Mouse (Mus musculus): Measurements from ENCODE around the gene Ankdd1b. TPM values are rescaled to one million over a fixed set of nuclear protein-coding genes. Genes with fewer than 3 reads are reported as not detected.

Gene Ankdd1b
- polyA plus RNA-seq, 1 experiment from 2014 or later, result 0.09 TPM

GRCm38 (mm10) chr13:96451386-96452140 lies 19.4 kb downstream of the Ankdd1b start:
- no peak for ATAC-seq (ENCODE audit: low FRiP score)
- Histone ChIP-seq H3K4me2 (no peak overlapping the region), H3K36me3 (no peaks in the 10 kb centered on the region), H3K27me3 (no peaks in the 10 kb centered on the region), H3K9me3 (no peaks in the 10 kb centered on the region), H3K9ac (no peak overlapping the region), H3K27ac (no peak overlapping the region), H3K4me3 (no peak overlapping the region), H3K4me1 (replicated peaks) (no peaks in the 10 kb centered on the region)
- 89% methylated on average over 11 of the region's 11 CpGs for WGBS

DNA sequence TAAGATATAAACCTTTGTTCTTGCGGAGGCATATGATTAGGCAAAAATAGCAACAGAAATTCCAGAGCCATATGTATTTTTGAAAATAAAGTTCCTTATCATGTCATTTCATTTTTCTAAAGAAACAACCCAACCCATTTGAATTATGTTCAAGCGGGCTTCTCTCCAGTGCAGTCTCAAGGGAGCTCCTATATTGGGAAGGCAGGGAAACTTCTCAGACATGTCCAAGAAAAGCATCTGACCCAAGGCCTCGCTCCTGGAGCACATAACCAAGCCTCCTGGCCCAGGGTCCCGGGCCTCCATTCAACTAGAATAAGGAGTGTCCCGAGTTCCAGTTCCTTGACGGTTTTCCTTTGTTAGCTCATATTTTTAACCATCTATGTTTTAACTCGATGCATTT lies 20.1 kb downstream of the Ankdd1b start:
- Histone ChIP-seq H3K9ac (no peak overlapping the region), H3K27ac (no peak overlapping the region), H3K9me3 (no peaks in the 10 kb centered on the region), H3K4me3 (no peak overlapping the region), H3K4me2 (no peak overlapping the region), H3K36me3 (no peaks in the 10 kb centered on the region), H3K27me3 (no peaks in the 10 kb centered on the region), H3K4me1 (replicated peaks) (no peaks in the 10 kb centered on the region)
- ATAC-seq (ENCODE audit: low FRiP score), result no peak
- WGBS, result 93% methylated on average over 7 of the region's 7 CpGs

DNA sequence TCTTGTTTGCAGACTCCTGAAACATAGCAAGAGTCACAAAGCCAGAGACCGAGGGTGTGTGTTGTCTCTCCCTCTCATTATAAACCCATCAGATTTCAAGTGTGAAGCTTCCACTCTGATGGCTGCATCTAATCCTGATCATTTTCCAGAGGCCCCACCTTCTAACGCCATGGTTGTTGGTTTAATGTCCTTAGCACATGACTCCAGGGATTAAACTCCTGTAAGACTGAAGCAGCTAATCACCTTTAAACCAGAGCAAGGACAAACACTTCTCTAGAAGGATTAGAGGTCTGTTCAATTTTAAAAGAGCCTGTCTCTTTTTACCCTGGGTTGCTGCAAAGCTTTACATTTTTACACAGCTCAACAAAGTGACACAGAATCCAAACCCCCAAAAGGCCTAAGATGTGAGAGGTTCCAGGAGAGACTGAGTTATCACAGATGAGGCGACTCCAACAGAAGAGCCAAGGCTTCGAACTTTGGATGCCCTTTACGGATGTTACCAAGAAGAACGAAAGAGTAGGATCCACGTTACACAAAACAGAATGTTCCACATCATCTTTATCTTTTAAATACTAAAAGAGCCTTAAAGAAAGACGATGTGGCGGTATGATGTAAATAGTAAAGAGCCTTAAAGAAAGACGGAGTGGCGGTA lies 20.7 kb downstream of the Ankdd1b start:
- 92% methylated on average over 11 of the region's 11 CpGs for WGBS
- Histone ChIP-seq H3K4me3 (no peak overlapping the region), H3K27me3 (no peaks in the 10 kb centered on the region), H3K4me2 (no peak overlapping the region), H3K27ac (no peak overlapping the region), H3K36me3 (no peaks in the 10 kb centered on the region), H3K9ac (no peak overlapping the region), H3K4me1 (replicated peaks) (no peaks in the 10 kb centered on the region), H3K9me3 (no peaks in the 10 kb centered on the region)
- ATAC-seq (ENCODE audit: low FRiP score), result no peak

GRCm38 (mm10) chr13:96440436-96440835 lies 30.6 kb downstream of the Ankdd1b start:
- Histone ChIP-seq H3K27ac (no peak overlapping the region), H3K4me3 (no peak overlapping the region), H3K4me1 (replicated peaks) (no peaks in the 10 kb centered on the region), H3K27me3 (no peaks in the 10 kb centered on the region), H3K9me3 (no peaks in the 10 kb centered on the region), H3K9ac (no peak overlapping the region), H3K36me3 (no peaks in the 10 kb centered on the region), H3K4me2 (no peak overlapping the region)
- 94% methylated on average over 4 of the region's 4 CpGs for WGBS
- ATAC-seq (ENCODE audit: low FRiP score), result no peak

DNA sequence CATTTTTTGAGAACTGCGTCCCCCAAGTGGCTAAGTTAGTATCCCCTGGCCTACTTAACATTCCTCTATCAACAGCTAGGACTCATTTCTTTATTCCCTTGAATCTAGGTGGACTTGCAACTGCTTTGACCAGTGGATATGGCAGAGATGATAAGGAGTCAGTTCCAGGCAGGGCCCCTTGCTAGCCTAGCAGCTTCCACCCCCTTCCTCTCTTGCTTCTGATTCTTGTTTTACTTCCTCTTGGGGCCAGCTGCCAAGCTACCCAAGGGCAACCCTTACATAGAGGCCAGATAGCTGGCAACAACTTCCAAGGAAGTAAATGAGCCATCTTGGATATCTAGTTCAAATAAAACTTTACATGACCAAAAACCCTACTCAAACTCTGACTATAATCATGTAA lies 34.1 kb downstream of the Ankdd1b start:
- Histone ChIP-seq H3K4me2 (no peak overlapping the region), H3K9me3 (no peaks in the 10 kb centered on the region), H3K4me3 (no peak overlapping the region), H3K4me1 (replicated peaks) (no peaks in the 10 kb centered on the region), H3K27ac (no peak overlapping the region), H3K36me3 (no peaks in the 10 kb centered on the region), H3K9ac (no peak overlapping the region), H3K27me3 (no peaks in the 10 kb centered on the region)
- WGBS, result 83% methylated on average over 1 of the region's 1 CpGs
- ATAC-seq (ENCODE audit: low FRiP score), result no peak

- Histone ChIP-seq H3K4me3 (no peak overlapping the region), H3K36me3 (no peaks in the 10 kb centered on the region), H3K9me3 (no peaks in the 10 kb centered on the region), H3K27ac (no peak overlapping the region), H3K4me2 (peak overlapping the region; percentile 15; the same call in 1 of the 2 replicates), H3K9ac (no peak overlapping the region), H3K27me3 (no peaks in the 10 kb centered on the region), H3K4me1 (replicated peaks) (no peaks in the 10 kb centered on the region)
- ATAC-seq (ENCODE audit: low FRiP score), result no peak
- 38% methylated on average over 13 of the region's 13 CpGs for WGBS
Observed at GRCm38 (mm10) chr13:96435793-96436192, 35.2 kb downstream of the Ankdd1b start.

GRCm38 (mm10) chr13:96434899-96435331 lies 36.1 kb downstream of the Ankdd1b start:
- no peak overlapping the region for H3K4me2 ChIP-seq
- no peak for ATAC-seq (ENCODE audit: low FRiP score)
- no peak overlapping the region for H3K27ac ChIP-seq
- H3K9me3 ChIP-seq, result no peaks in the 10 kb centered on the region
- H3K4me3 ChIP-seq, result no peak overlapping the region
- H3K9ac ChIP-seq, result no peak overlapping the region
- 68% methylated on average over 5 of the region's 5 CpGs for WGBS
- H3K27me3 ChIP-seq, result no peaks in the 10 kb centered on the region
- no peaks in the 10 kb centered on the region for H3K36me3 ChIP-seq
- H3K4me1 ChIP-seq (replicated peaks), result no peaks in the 10 kb centered on the region

DNA sequence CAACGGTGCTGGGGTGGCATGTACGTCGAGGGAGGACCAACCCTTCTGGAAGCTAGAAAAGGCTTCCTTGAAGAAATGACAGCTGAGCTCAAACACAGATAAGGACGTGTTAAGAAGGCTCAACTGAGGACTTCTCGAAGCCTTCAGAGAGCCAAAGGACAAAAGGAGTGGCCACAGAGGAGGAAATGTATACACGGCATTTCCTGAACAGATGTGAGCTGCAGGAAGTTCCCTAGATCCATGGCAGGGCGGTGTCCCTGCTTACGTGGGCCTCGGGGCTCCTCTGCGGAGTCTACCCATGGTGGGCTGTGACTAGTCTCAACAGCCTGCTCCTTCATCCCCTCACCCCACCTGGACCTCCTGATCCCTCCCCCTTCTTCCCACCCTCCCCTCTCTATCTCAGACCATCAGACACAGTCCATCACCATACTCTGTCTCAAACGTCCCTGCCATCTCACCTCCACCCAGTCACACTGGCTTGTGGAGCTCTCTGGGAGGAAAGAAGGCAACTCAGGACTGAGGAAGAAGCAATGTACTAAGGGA lies 37.3 kb downstream of the Ankdd1b start:
- Histone ChIP-seq H3K4me3 (no peak overlapping the region), H3K9me3 (no peaks in the 10 kb centered on the region), H3K36me3 (no peaks in the 10 kb centered on the region), H3K4me2 (no peak overlapping the region), H3K4me1 (replicated peaks) (no peaks in the 10 kb centered on the region), H3K27ac (no peak overlapping the region), H3K9ac (no peak overlapping the region), H3K27me3 (no peaks in the 10 kb centered on the region)
- no peak for ATAC-seq (ENCODE audit: low FRiP score)
- WGBS, result 82% methylated on average over 11 of the region's 11 CpGs

DNA sequence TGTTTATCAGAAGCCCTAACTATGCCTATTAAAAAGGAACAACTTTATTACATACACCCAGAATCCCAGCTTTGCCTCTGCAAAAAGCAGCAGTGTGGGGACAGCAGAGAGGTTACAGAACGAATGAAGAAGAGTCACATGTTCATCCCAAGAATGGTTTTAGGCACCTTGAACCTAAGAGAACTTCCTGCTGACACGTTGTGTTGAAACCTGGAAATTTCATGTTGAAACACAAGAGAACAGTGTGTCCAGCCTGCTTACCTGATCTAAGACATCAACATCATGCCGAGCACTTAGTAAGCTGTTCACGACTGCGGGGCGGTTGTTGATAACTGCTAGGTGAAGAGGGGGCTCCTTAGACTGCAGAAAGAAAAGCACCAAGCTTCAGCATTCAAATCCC lies 38.0 kb downstream of the Ankdd1b start:
- no peaks in the 10 kb centered on the region for H3K4me1 ChIP-seq (replicated peaks)
- H3K27me3 ChIP-seq, result no peaks in the 10 kb centered on the region
- no peak overlapping the region for H3K9ac ChIP-seq
- H3K27ac ChIP-seq, result no peak overlapping the region
- no peaks in the 10 kb centered on the region for H3K36me3 ChIP-seq
- H3K4me3 ChIP-seq, result no peak overlapping the region
- no peak overlapping the region for H3K4me2 ChIP-seq
- no peak for ATAC-seq (ENCODE audit: low FRiP score)
- WGBS, result 92% methylated on average over 6 of the region's 6 CpGs
- no peaks in the 10 kb centered on the region for H3K9me3 ChIP-seq

DNA sequence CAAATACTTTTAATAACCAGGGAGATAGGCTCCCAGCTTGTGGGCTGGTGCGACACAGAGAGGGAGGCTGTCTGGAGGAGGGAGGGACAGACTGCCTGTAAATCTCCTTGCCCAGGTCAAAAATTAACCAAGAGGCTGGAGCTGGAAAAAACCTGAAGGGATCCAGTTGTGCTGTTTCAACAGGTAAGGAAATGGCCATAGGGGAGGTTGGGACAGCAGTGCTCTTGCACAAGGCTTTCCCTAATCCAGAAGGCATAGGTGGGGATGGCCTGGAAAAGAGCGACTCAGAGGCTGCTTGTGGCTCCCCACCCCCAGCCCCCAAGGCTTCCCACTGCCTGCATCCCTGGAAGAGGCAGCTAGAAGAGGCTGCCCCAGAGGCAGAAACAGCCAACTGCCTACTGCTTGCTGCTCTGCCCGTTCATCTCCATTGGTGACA lies 38.6 kb downstream of the Ankdd1b start:
- ATAC-seq (ENCODE audit: low FRiP score), result no peak
- Histone ChIP-seq H3K36me3 (no peaks in the 10 kb centered on the region), H3K4me3 (no peak overlapping the region)

DNA sequence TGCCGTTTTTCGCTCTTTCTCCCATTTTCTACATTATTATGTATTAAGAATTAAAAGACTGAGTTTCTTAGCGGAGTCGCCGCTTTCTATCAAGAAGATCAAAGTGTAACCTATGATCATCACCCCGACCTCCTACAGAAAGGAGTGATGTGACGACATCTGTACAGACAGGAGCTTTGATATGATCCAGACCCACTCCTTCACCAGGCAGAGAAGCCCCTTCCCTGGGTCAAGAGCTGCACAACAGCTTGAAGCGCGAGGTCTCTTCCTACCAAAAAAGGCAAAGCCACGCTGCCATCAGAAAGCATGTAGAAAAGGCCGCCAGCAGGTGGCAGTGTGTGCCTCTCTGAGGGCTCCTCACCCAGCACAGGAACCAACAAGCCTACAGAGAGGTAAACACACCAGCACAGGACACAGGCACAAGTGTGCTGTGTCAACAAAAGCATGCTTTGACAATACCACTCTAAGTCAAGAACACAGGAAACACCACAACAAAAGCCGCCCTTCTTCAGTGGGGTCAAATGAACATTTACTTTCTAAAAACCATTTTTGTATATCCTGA lies 39.3 kb downstream of the Ankdd1b start:
- 44% methylated on average over 12 of the region's 12 CpGs for WGBS
- Histone ChIP-seq H3K27me3 (no peaks in the 10 kb centered on the region), H3K36me3 (no peaks in the 10 kb centered on the region), H3K9me3 (no peaks in the 10 kb centered on the region), H3K27ac (no peak overlapping the region), H3K4me3 (no peak overlapping the region), H3K4me1 (replicated peaks) (no peaks in the 10 kb centered on the region), H3K4me2 (no peak overlapping the region), H3K9ac (no peak overlapping the region)
- peak; percentile 74 for ATAC-seq (ENCODE audit: low FRiP score)

More for the DNA sequence above, 38.6 kb downstream of the Ankdd1b start:
- Histone ChIP-seq H3K9me3 (no peaks in the 10 kb centered on the region), H3K27me3 (no peaks in the 10 kb centered on the region), H3K9ac (no peak overlapping the region), H3K4me1 (replicated peaks) (no peaks in the 10 kb centered on the region), H3K27ac (no peak overlapping the region), H3K4me2 (no peak overlapping the region)
- WGBS, result 50% methylated on average over 3 of the region's 3 CpGs

GRCm38 (mm10) chr13:96428531-96428930 lies 42.5 kb downstream of the Ankdd1b start:
- H3K4me3 ChIP-seq, result no peak overlapping the region
- H3K9ac ChIP-seq, result no peak overlapping the region
- H3K4me1 ChIP-seq (replicated peaks), result 0 out of 2 replicates have a peak, but pooled peaks cover 8% of the 10 kb centered on the region
- no peaks in the 10 kb centered on the region for H3K36me3 ChIP-seq
- H3K27ac ChIP-seq, result no peak overlapping the region
- no peak overlapping the region for H3K4me2 ChIP-seq
- 85% methylated on average over 5 of the region's 5 CpGs for WGBS
- no peak for ATAC-seq (ENCODE audit: low FRiP score)
- no peaks in the 10 kb centered on the region for H3K9me3 ChIP-seq
- no peaks in the 10 kb centered on the region for H3K27me3 ChIP-seq
